Mouse (Mus musculus) urinary bladder, adult 18-20 months (tissue): Measurements from ENCODE around the gene Duxbl3.
"Not testable (repeated sequence)": the region's sequence is repeated elsewhere in the genome, so short reads cannot be mapped to it uniquely, and the experiment has no call there.

Source experiments
- DNase-seq, 2 experiments: peaks; one replicate each; pipeline ENCODE4 v3.0.0; 2022; ENCODE audit warnings: low spot score in 2 of 2, mixed read lengths in 2 of 2

Duxbl3 gene

GRCm38 (mm10) chr14:26257756-26258617 lies at the start of gene Duxbl3:
Gene Duxbl3, plus strand, starts transcription at chr14:26257962.
- not testable (repeated sequence) for DNase-seq

GRCm38 (mm10) chr14:26216233-26217000 lies 41.3 kb upstream of the Duxbl3 start:
- DNase-seq, result not testable (repeated sequence)

- not testable (repeated sequence) for DNase-seq
Measured at GRCm38 (mm10) chr14:26237183-26237582, 20.6 kb upstream of the Duxbl3 start.

GRCm38 (mm10) chr14:26258729-26259128 lies 967 bp downstream of the Duxbl3 start:
- DNase-seq, result not testable (repeated sequence)

GRCm38 (mm10) chr14:26286737-26287136 lies 29.0 kb downstream of the Duxbl3 start:
- not testable (repeated sequence) for DNase-seq

- DNase-seq, result no peak
Measured at GRCm38 (mm10) chr14:26293859-26294258, 36.1 kb downstream of the Duxbl3 start.

GRCm38 (mm10) chr14:26297055-26297454 lies 39.3 kb downstream of the Duxbl3 start:
- DNase-seq, result no peak

- DNase-seq, result no peak
Measured at GRCm38 (mm10) chr14:26297484-26297883, 39.7 kb downstream of the Duxbl3 start.

GRCm38 (mm10) chr14:26303111-26303510 lies 45.3 kb downstream of the Duxbl3 start:
- DNase-seq, result peak in 1 of 2 experiments; percentile 6

GRCm38 (mm10) chr14:26306032-26306431 lies 48.3 kb downstream of the Duxbl3 start:
- no peak for DNase-seq

- DNase-seq, result no peak
Measured at GRCm38 (mm10) chr14:26308813-26309212, 51.1 kb downstream of the Duxbl3 start.

GRCm38 (mm10) chr14:26309511-26309910 lies 51.7 kb downstream of the Duxbl3 start:
- no peak for DNase-seq

- DNase-seq, result no peak
Measured at GRCm38 (mm10) chr14:26316246-26316730, 58.5 kb downstream of the Duxbl3 start.
